Mouse (Mus musculus) MEL (cell line): Measurements from ENCODE around the gene Pars2.

Experiments used
- CHD2 ChIP-seq: IDR thresholded peaks from 2 replicates; pipeline ENCODE4 v1.6.1; 2011; ENCODE audit warnings: low read length, improper control_type of control experiment
- MEF2A ChIP-seq: IDR thresholded peaks from 2 replicates; pipeline ENCODE4 v1.6.1; 2014; ENCODE audit warnings: low read depth, mild to moderate bottlenecking, inconsistent platforms, low read length, improper control_type of control experiment; ENCODE audit not compliant: poor library complexity, insufficient replicate concordance, severe bottlenecking; ENCODE audit errors: extremely low read depth
- POLR2A ChIP-seq, 2 experiments: IDR thresholded peaks; 2 replicates each; pipeline ENCODE4 v1.6.1; 2011 to 2012; ENCODE audit warnings: low read length in 2 of 2, mild to moderate bottlenecking in 2 of 2, control low read depth in 1 of 2, improper control_type of control experiment in 1 of 2, low read depth in 1 of 2, moderate library complexity in 1 of 2; ENCODE audit not compliant: control insufficient read depth in 1 of 2, insufficient read depth in 1 of 2, poor library complexity in 1 of 2
- ZNF384 ChIP-seq: IDR thresholded peaks from 2 replicates; pipeline ENCODE4 v1.6.1; 2012; ENCODE audit warnings: low read depth, mild to moderate bottlenecking, inconsistent platforms, low read length, improper control_type of control experiment

GRCm38 (mm10) chr4:106666546-106666945 lies 15.7 kb downstream of the Pars2 start:
- no peak for TF ChIP-seq CHD2
- TF ChIP-seq POLR2A (IDR thresholded peaks at IDR 0.05; ENCODE audit: control insufficient read depth in 1 of 2, insufficient read depth in 1 of 2, low read depth in 1 of 2, low read length in 2 of 2, poor library complexity in 1 of 2): no peak
- no peak for TF ChIP-seq ZNF384
- TF ChIP-seq MEF2A: no peak
